Comparison of ENCODE assay signal across 25 mouse cellular contexts in the genomic region with DNA sequence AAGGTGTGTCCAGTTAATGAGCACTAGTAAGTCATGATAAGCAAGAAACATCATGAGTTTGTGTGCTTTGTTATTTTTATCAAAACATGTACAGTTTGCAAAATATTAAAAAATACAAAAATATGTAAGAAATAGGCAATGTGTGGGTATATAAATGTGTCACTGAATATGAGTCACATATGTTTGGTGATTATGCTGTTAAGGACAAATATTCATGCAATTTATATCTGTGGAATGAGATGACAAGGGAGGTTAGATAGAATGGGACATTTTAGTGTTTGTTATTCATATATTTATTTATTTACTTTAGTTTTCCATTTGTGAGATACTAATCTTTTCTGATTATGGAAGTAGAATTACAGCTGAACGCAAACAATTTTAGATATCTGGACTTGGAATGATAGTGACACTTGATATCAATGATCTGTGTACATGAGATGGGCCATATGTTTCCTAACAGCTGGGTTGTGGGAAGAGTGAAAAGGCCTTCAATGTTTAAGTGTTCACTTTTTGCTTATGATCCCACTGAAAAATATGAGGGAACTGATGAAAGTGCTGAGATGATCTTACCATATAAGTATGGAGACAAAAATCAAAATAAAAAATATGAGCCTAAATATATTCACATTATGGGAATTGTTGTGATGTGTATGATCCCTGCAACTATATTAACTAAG.
"Had no signal": no experiment of that assay in that cellular context is flagged by ENCODE, and none has a peak within 500 bp of the region (broad histone marks: within the 10 kb centered on the region; RNA-seq: fewer than 3 reads in every experiment).

No protein-coding gene starts in this region.

- H3K36me3 ChIP-seq: heart, embryonic 13.5 days; heart, embryonic 15.5 days; hindbrain, embryonic 13.5 days; hindbrain, embryonic 15.5 days; kidney, embryonic 15.5 days; limb, embryonic 13.5 days; limb, embryonic 15.5 days had no signal

- DNase-seq: gastrocnemius, postnatal 14 days; gastrocnemius, postnatal 36 days; heart, adult 11 months; heart, adult 2 months; heart, postnatal 14 days; heart, postnatal 36 days; kidney, adult 11 months; kidney, adult 2 months; kidney, adult 9 months; kidney, postnatal 14 days; kidney, postnatal 36 days; layer of hippocampus, adult 9-11 months; layer of hippocampus, postnatal 36 days; left cerebral cortex, postnatal 4 days had no signal

- H3K4me2 ChIP-seq: heart, embryonic 11.5 days; heart, embryonic 13.5 days; heart, embryonic 15.5 days; hindbrain, embryonic 13.5 days; hindbrain, embryonic 15.5 days; kidney, embryonic 15.5 days; limb, embryonic 13.5 days; limb, embryonic 15.5 days had no signal

- H3K9ac ChIP-seq: heart, embryonic 13.5 days; heart, embryonic 15.5 days; hindbrain, embryonic 13.5 days; hindbrain, embryonic 15.5 days; kidney, embryonic 15.5 days; limb, embryonic 13.5 days; limb, embryonic 15.5 days had no signal

- H3K4me3 ChIP-seq: heart, adult 2 months; heart, embryonic 13.5 days; heart, embryonic 15.5 days; hindbrain, embryonic 13.5 days; hindbrain, embryonic 15.5 days; kidney, embryonic 15.5 days; limb, embryonic 13.5 days; limb, embryonic 15.5 days had no signal

- H3K27me3 ChIP-seq: heart, embryonic 13.5 days; heart, embryonic 15.5 days; hindbrain, embryonic 13.5 days; hindbrain, embryonic 15.5 days; kidney, embryonic 15.5 days; limb, embryonic 13.5 days; limb, embryonic 15.5 days had no signal

- H3K9me3 ChIP-seq: heart, embryonic 13.5 days; heart, embryonic 15.5 days; hindbrain, embryonic 13.5 days; hindbrain, embryonic 15.5 days; kidney, embryonic 15.5 days; limb, embryonic 13.5 days; limb, embryonic 15.5 days had no signal

- H3K4me1 ChIP-seq: heart, embryonic 13.5 days; heart, embryonic 15.5 days; hindbrain, embryonic 13.5 days; hindbrain, embryonic 15.5 days; kidney, embryonic 15.5 days; limb, embryonic 13.5 days; limb, embryonic 15.5 days had no signal

- ATAC-seq: hindbrain, postnatal 0 days; intestine, embryonic 16.5 days had no signal

- H3K27ac ChIP-seq: heart, adult 2 months; heart, embryonic 13.5 days; heart, embryonic 15.5 days; hindbrain, embryonic 13.5 days; hindbrain, embryonic 15.5 days; hindbrain, postnatal 0 days; kidney, embryonic 15.5 days; kidney, postnatal 0 days; limb, embryonic 13.5 days; limb, embryonic 15.5 days had no signal
